Mouse (Mus musculus) embryonic stem cell, embryonic (primary cell): ENCODE measurements at regions not wholly inside any gene's neighbourhood (a gene's known extent, or its start where the extent isn't known, plus 50 kb on each side); places are given as distances from the start of the nearest gene placed in this dataset.

Source experiments
- CTCF ChIA-PET, 4 experiments: fragments of 300-600 bp in 2 of 4; fragments of 350-600 bp in 2 of 4; sonication (Branson Sonifier 250); formaldehyde crosslinking; loops; one replicate each; lab custom pipeline; 2022; ENCODE audit warnings: inconsistent platforms in 2 of 4; lab: Charles Lee
- POLR2A ChIA-PET, 4 experiments: fragments of 300-600 bp in 2 of 4; fragments of 350-600 bp in 2 of 4; sonication (Branson Sonifier 250); formaldehyde crosslinking; loops; one replicate each; lab custom pipeline; 2022; ENCODE audit warnings: antibody characterized with exemption in 4 of 4, inconsistent platforms in 1 of 4; lab: Charles Lee

- CTCF ChIA-PET, result interaction anchor here in 1 of 4 experiments (0.6 kb wide), 1 partner anchor 210 kb away, joined by 3 read pairs; no protein-coding TSS in a partner anchor
Measured at GRCm38 (mm10) chr2:97965211-97965610, 696.8 kb upstream of the Gm10801 start.

GRCm38 (mm10) chr2:97975486-97975885 is 686.6 kb upstream of the Gm10801 start:
- CTCF ChIA-PET, result no interaction called here
- POLR2A ChIA-PET, result no interaction called here

More at GRCm38 (mm10) chr2:97965211-97965610, 696.8 kb upstream of the Gm10801 start:
- POLR2A ChIA-PET, result no interaction called here

GRCm38 (mm10) chr2:97990666-97991065 is 671.4 kb upstream of the Gm10801 start:
- POLR2A ChIA-PET, result no interaction called here
- CTCF ChIA-PET, result no interaction called here

GRCm38 (mm10) chr2:98031956-98032355 is 630.1 kb upstream of the Gm10801 start:
- ChIA-PET POLR2A (no interaction called here), CTCF (no interaction called here)

- ChIA-PET CTCF (no interaction called here), POLR2A (no interaction called here)
Measured at GRCm38 (mm10) chr2:98038760-98039159, 623.3 kb upstream of the Gm10801 start.
